Comparison of ENCODE assay signal across 32 mouse cellular contexts in genomic region chr19:29664934-29665333, GRCm38 (mm10). TPM values are rescaled to one million over a fixed set of nuclear protein-coding genes. Genes with fewer than 3 reads are reported as not detected.
"Had no signal": no experiment of that assay in that cellular context is flagged by ENCODE, and none has a peak within 500 bp of the region (broad histone marks: within the 10 kb centered on the region; RNA-seq: fewer than 3 reads in every experiment).

No protein-coding gene starts in this region.

- H3K4me3 ChIP-seq: gastrocnemius, adult 2 months; heart, embryonic 10.5 days; heart, embryonic 12.5 days; hindbrain, embryonic 12.5 days; kidney, embryonic 15.5 days; limb, embryonic 13.5 days; limb, embryonic 15.5 days; liver, embryonic 12.5 days had no signal

- DNase-seq: gastrocnemius, adult 2 months; gastrocnemius, postnatal 10 days; gastrocnemius, postnatal 25 days; heart, adult 18-20 months; heart, postnatal 10 days; heart, postnatal 4 days; kidney, adult 11 months; kidney, adult 2 months; kidney, adult 9 months; kidney, postnatal 14 days; kidney, postnatal 36 days; layer of hippocampus, adult 9-11 months; layer of hippocampus, postnatal 36 days; left cerebral cortex, postnatal 4 days had no signal

- ATAC-seq: hindbrain, embryonic 16.5 days; intestine, embryonic 16.5 days; liver, embryonic 12.5 days had no signal

- H3K4me2 ChIP-seq: heart, embryonic 12.5 days; hindbrain, embryonic 12.5 days; hindbrain, embryonic 14.5 days; kidney, embryonic 15.5 days; limb, embryonic 13.5 days; limb, embryonic 15.5 days; liver, embryonic 12.5 days had no signal

- H3K36me3 ChIP-seq: heart, embryonic 10.5 days; heart, embryonic 12.5 days; hindbrain, embryonic 12.5 days; kidney, embryonic 15.5 days; limb, embryonic 13.5 days; limb, embryonic 15.5 days; liver, embryonic 12.5 days had no signal

- H3K27me3 ChIP-seq: hindbrain, embryonic 12.5 days; kidney, embryonic 15.5 days; limb, embryonic 13.5 days; limb, embryonic 15.5 days had no signal

- H3K4me1 ChIP-seq: hindbrain, embryonic 12.5 days had no signal

- H3K27ac ChIP-seq: gastrocnemius, adult 2 months; heart, embryonic 10.5 days; hindbrain, embryonic 12.5 days; hindbrain, embryonic 14.5 days; kidney, embryonic 15.5 days; kidney, postnatal 0 days; limb, embryonic 13.5 days; limb, embryonic 15.5 days; liver, embryonic 12.5 days; liver, embryonic 14.5 days had no signal

- H3K9ac ChIP-seq: heart, embryonic 12.5 days; hindbrain, embryonic 12.5 days; hindbrain, embryonic 14.5 days; kidney, embryonic 15.5 days; limb, embryonic 13.5 days; limb, embryonic 15.5 days; liver, embryonic 12.5 days; liver, embryonic 14.5 days had no signal

- H3K9me3 ChIP-seq: heart, embryonic 10.5 days; heart, embryonic 12.5 days; hindbrain, embryonic 12.5 days; kidney, embryonic 15.5 days; limb, embryonic 13.5 days; limb, embryonic 15.5 days; liver, embryonic 12.5 days had no signal

RNA-seq across cellular contexts. Expression of gene Mlana, which starts 32.7 kb away (rescaled TPM):
- total RNA-seq: gastrocnemius, adult 2 months; gastrocnemius, postnatal 25 days; granulocyte monocyte progenitor cell, adult 5-6 weeks; left cerebral cortex, postnatal 25 days; left cerebral cortex, postnatal 4 days; liver, adult 2 months had no signal
- polyA plus RNA-seq: hindbrain, embryonic 12.5 days; hindbrain, embryonic 14.5 days; hindbrain, embryonic 16.5 days; intestine, embryonic 14.5 days; intestine, embryonic 16.5 days; kidney, adult 2 months; kidney, embryonic 15.5 days; kidney, postnatal 0 days; large intestine, adult 2 months; limb, embryonic 11.5 days; liver, adult 2 months; liver, embryonic 12.5 days; liver, embryonic 14.5 days had no signal
